ENCODE assay signal across 8 mouse cellular contexts in genomic region chr1:87852892-87853600, GRCm38 (mm10). TPM values are rescaled to one million over a fixed set of nuclear protein-coding genes. Genes with fewer than 3 reads are reported as not detected.
A peak's percentile ranks its signal among the peaks of the same experiment; 100 is the strongest.
DNase-seq lines count a peak whose midpoint lies in the region; ATAC-seq and TF ChIP-seq lines count a peak whose summit lies in the region.

Gene Dgkd (plus strand): TSS chr1:87853287.

- TF ChIP-seq EP300 in liver, postnatal 0 days (IDR thresholded peaks at IDR 0.05; ENCODE audit: low read depth) = no peak

- under 1% methylated on average over 69 of the region's 74 CpGs for WGBS in forebrain, embryonic 10.5 days
- whole genome bisulfite sequencing in heart, embryonic 16.5 days = 1% methylated on average over 72 of the region's 74 CpGs
- 1% methylated on average over 44 of the region's 74 CpGs for WGBS in liver, postnatal 0 days (ENCODE audit: insufficient replicate concordance)
- WGBS in neural tube, embryonic 13.5 days = 1% methylated on average over 59 of the region's 74 CpGs

- peak; percentile 42 for DNase-seq in ES-E14 (ENCODE audit: low read depth, low spot score)
- DNase-seq in c-Kit-positive CD71-negative TER-119-negative erythroid progenitor cells, embryonic 14.5 days (ENCODE audit: low read depth) = peak; percentile 62
- DNase-seq in forebrain, embryonic 10.5 days (ENCODE audit: extremely low spot score, low spot score) = peak; percentile 78
- peak; percentile 79 to 88 for DNase-seq in kidney, postnatal 25 days
- DNase-seq in liver, postnatal 0 days = peak; percentile 89

- in situ Hi-C loops in ES-E14 (cut with MboI; ENCODE audit: low sequenced_read_pairs in 2 of 2, unreplicated experiment in 2 of 2) = no loop called here

- H3K27ac ChIP-seq in ES-E14 (ENCODE audit: insufficient read depth, low read depth, low read length, poor library complexity, severe bottlenecking) = no peak within 1 kb of the TSS
- H3K27ac ChIP-seq in forebrain, embryonic 10.5 days = peak within 1 kb of the TSS; percentile 94
- H3K27ac ChIP-seq in heart, embryonic 16.5 days (ENCODE audit: low read length) = peak within 1 kb of the TSS; percentile 65
- H3K27ac ChIP-seq in liver, postnatal 0 days (ENCODE audit: low read depth) = peak within 1 kb of the TSS; percentile 76
- peak within 1 kb of the TSS; percentile 83 for H3K27ac ChIP-seq in neural tube, embryonic 13.5 days (replicated peaks)
- peak within 1 kb of the TSS; percentile 97 for H3K27ac ChIP-seq in testis, adult 2 months (ENCODE audit: control insufficient read depth, insufficient read depth, low read depth, low read length)

- peaks cover 12% of the 10 kb centered on the region for H3K27me3 ChIP-seq in forebrain, embryonic 10.5 days (ENCODE audit: poor library complexity, severe bottlenecking)
- H3K27me3 ChIP-seq in heart, embryonic 16.5 days (ENCODE audit: control insufficient read depth, insufficient read depth, low read length) = no peaks in the 10 kb centered on the region
- no peaks in the 10 kb centered on the region for H3K27me3 ChIP-seq in liver, postnatal 0 days (ENCODE audit: insufficient read depth, low read length)
- no peaks in the 10 kb centered on the region for H3K27me3 ChIP-seq in neural tube, embryonic 13.5 days
- no peaks in the 10 kb centered on the region for H3K27me3 ChIP-seq in testis, adult 2 months (ENCODE audit: control insufficient read depth, insufficient read depth, low read length)

- H3K36me3 ChIP-seq in ES-E14 (ENCODE audit: control insufficient read depth, insufficient read depth, low read length, poor library complexity, severe bottlenecking) = no peaks in the 10 kb centered on the region
- no peaks in the 10 kb centered on the region for H3K36me3 ChIP-seq in forebrain, embryonic 10.5 days (replicated peaks)
- no peaks in the 10 kb centered on the region for H3K36me3 ChIP-seq in heart, embryonic 16.5 days (ENCODE audit: control insufficient read depth, insufficient read depth)
- H3K36me3 ChIP-seq in liver, postnatal 0 days (replicated peaks; ENCODE audit: insufficient read depth, low read length) = no peaks in the 10 kb centered on the region
- no peaks in the 10 kb centered on the region for H3K36me3 ChIP-seq in neural tube, embryonic 13.5 days
- no peaks in the 10 kb centered on the region for H3K36me3 ChIP-seq in testis, adult 2 months (ENCODE audit: control insufficient read depth, insufficient read depth, low read length)

- peak within 1 kb of the TSS; percentile 93 to 96 for H3K4me3 ChIP-seq in ES-E14 (ENCODE audit: insufficient read depth in 1 of 2, low read depth in 1 of 2, low read length in 2 of 2, poor library complexity in 1 of 2, severe bottlenecking in 1 of 2)
- H3K4me3 ChIP-seq in forebrain, embryonic 10.5 days = peak within 1 kb of the TSS; percentile 96
- H3K4me3 ChIP-seq in heart, embryonic 16.5 days (ENCODE audit: low read length) = peak within 1 kb of the TSS; percentile 88
- H3K4me3 ChIP-seq in liver, postnatal 0 days (ENCODE audit: low read depth, low read length) = peak within 1 kb of the TSS; percentile 93
- H3K4me3 ChIP-seq in neural tube, embryonic 13.5 days = peak within 1 kb of the TSS; percentile 98
- H3K4me3 ChIP-seq in testis, adult 2 months (ENCODE audit: control insufficient read depth, low read depth, low read length) = peak within 1 kb of the TSS; percentile 98

- ATAC-seq in heart, embryonic 16.5 days (replicated peaks; ENCODE audit: extremely low read depth, insufficient read depth, low FRiP score) = peak; percentile 97
- ATAC-seq in liver, postnatal 0 days = peak; percentile 96
- peak; percentile 96 for ATAC-seq in neural tube, embryonic 13.5 days (ENCODE audit: low read depth)

- peak within 1 kb of the TSS; percentile 96 for H3K9ac ChIP-seq in ES-E14 (ENCODE audit: insufficient read depth, low read depth, low read length, poor library complexity, severe bottlenecking)
- peak within 1 kb of the TSS; percentile 93 for H3K9ac ChIP-seq in heart, embryonic 16.5 days (ENCODE audit: low read length)
- peak within 1 kb of the TSS; percentile 92 for H3K9ac ChIP-seq in liver, postnatal 0 days (replicated peaks)
- H3K9ac ChIP-seq in neural tube, embryonic 13.5 days = peak within 1 kb of the TSS; percentile 97

- peak; percentile 45; the same call in 1 of the 2 replicates for TF ChIP-seq POLR2A in testis, adult 2 months (IDR thresholded peaks at IDR 0.05; ENCODE audit: control insufficient read depth, low read depth, low read length)

- TF ChIP-seq CTCF in liver, postnatal 0 days (IDR thresholded peaks at IDR 0.05; ENCODE audit: low read depth) = no peak
- TF ChIP-seq CTCF in testis, adult 2 months (IDR thresholded peaks at IDR 0.05; ENCODE audit: control insufficient read depth, insufficient read depth, insufficient replicate concordance, low read depth, low read length) = no peak

- H3K4me1 ChIP-seq in ES-E14 (ENCODE audit: control insufficient read depth in 2 of 2, insufficient read depth in 2 of 2, low read length in 2 of 2, poor library complexity in 1 of 2) = peaks cover 0 to 9% of the 10 kb centered on the region in 2 experiments; a peak in 2 of 4 replicates
- peaks cover 34% of the 10 kb centered on the region for H3K4me1 ChIP-seq in forebrain, embryonic 10.5 days
- H3K4me1 ChIP-seq in heart, embryonic 16.5 days (ENCODE audit: control insufficient read depth, insufficient read depth, low read length) = peaks cover 35% of the 10 kb centered on the region
- peaks cover 46% of the 10 kb centered on the region for H3K4me1 ChIP-seq in liver, postnatal 0 days (ENCODE audit: insufficient read depth)
- peaks cover 44% of the 10 kb centered on the region for H3K4me1 ChIP-seq in neural tube, embryonic 13.5 days (replicated peaks)
- peaks cover 15% of the 10 kb centered on the region for H3K4me1 ChIP-seq in testis, adult 2 months (ENCODE audit: control insufficient read depth, insufficient read depth, low read length)

- no peaks in the 10 kb centered on the region for H3K9me3 ChIP-seq in ES-E14 (ENCODE audit: control insufficient read depth, insufficient read depth, low read depth, low read length)
- no peaks in the 10 kb centered on the region for H3K9me3 ChIP-seq in forebrain, embryonic 10.5 days
- no peaks in the 10 kb centered on the region for H3K9me3 ChIP-seq in heart, embryonic 16.5 days (replicated peaks; ENCODE audit: control insufficient read depth, low read length)
- no peaks in the 10 kb centered on the region for H3K9me3 ChIP-seq in liver, postnatal 0 days (ENCODE audit: low read length)
- H3K9me3 ChIP-seq in neural tube, embryonic 13.5 days = no peaks in the 10 kb centered on the region

- H3K4me2 ChIP-seq in heart, embryonic 16.5 days (ENCODE audit: low read depth, low read length) = peak within 1 kb of the TSS; percentile 96
- peak within 1 kb of the TSS; percentile 99 for H3K4me2 ChIP-seq in liver, postnatal 0 days (ENCODE audit: low read depth, low read length)
- peak within 1 kb of the TSS; percentile 73 for H3K4me2 ChIP-seq in neural tube, embryonic 13.5 days

TF ChIP-seq in ES-E14, 5 proteins besides CTCF, POLR2A, EP300 and RAD21:
- TF ChIP-seq HCFC1 (IDR thresholded peaks at IDR 0.05; ENCODE audit: borderline replicate concordance, insufficient read depth, low read length) (no peak), CHD2 (IDR thresholded peaks at IDR 0.05; ENCODE audit: low read depth, low read length) (no peak), MAFK (IDR thresholded peaks at IDR 0.05; ENCODE audit: insufficient read depth, low read depth, low read length) (no peak), ZNF384 (IDR thresholded peaks at IDR 0.05; ENCODE audit: low read depth, low read length) (no peak), ZC3H11A (IDR thresholded peaks at IDR 0.05; ENCODE audit: borderline replicate concordance, low read depth, low read length) (no peak)

RNA-seq across cellular contexts. Expression of gene Dgkd, which starts in this region (rescaled TPM):
- 37.4 and 45.1 TPM in 2 replicates for total RNA-seq in ES-E14 (2012; rRNA removed)
- polyA plus RNA-seq in forebrain, embryonic 10.5 days (2016; fragmentation: Nextera tagmentation; extraction: Ambion mirVana) = 39.3 and 42.4 TPM in 2 replicates
- polyA plus RNA-seq in heart, embryonic 16.5 days (2015; fragmentation: Nextera tagmentation; extraction: Ambion mirVana) = 22.6 and 25.0 TPM in 2 replicates
- 8.3 and 9.1 TPM in 2 replicates for polyA plus RNA-seq in liver, postnatal 0 days (2015; fragmentation: Nextera tagmentation; extraction: Ambion mirVana)
- 38.2 and 41.8 TPM in 2 replicates for polyA plus RNA-seq in neural tube, embryonic 13.5 days (2015; fragmentation: Nextera tagmentation; extraction: Ambion mirVana)
- 69.6 and 69.7 TPM in 2 replicates for polyA plus RNA-seq in testis, adult 2 months (2012; rRNA removed)
